Mouse (Mus musculus): Measurements from ENCODE around the gene Sumo1.

- TF ChIP-seq CTCF (IDR thresholded peaks at IDR 0.05; ENCODE audit: low read depth), result peak; percentile 99
- TF ChIP-seq EP300 (IDR thresholded peaks at IDR 0.05; ENCODE audit: low read depth), result no peak
Observed at GRCm38 (mm10) chr1:59623325-59624017, 47.2 kb downstream of the Sumo1 start.
